Mouse (Mus musculus) MEL (cell line): Measurements from ENCODE around the gene Gm49396. TPM values are rescaled to one million over a fixed set of nuclear protein-coding genes. Genes with fewer than 3 reads are reported as not detected.

Experiments
- DNase-seq: peaks from one replicate; pipeline ENCODE4 v3.0.0; 2011; ENCODE audit warnings: low read depth, low spot score
- H3K27ac ChIP-seq: 2 replicates; pipeline ENCODE4 v1.5.1; 2012; ENCODE audit warnings: low read depth, mild to moderate bottlenecking, control low read depth, low read length, moderate library complexity; ENCODE audit not compliant: control insufficient read depth
- H3K27me3 ChIP-seq, 2 experiments: fragments of 150-350 bp in 1 of 2; sonication (generic) in 1 of 2; 2 replicates each; pipeline ENCODE4 v1.6.1; 2012; ENCODE audit warnings: low read length in 2 of 2, mild to moderate bottlenecking in 2 of 2, improper control_type of control experiment in 1 of 2, moderate library complexity in 1 of 2; ENCODE audit not compliant: insufficient read depth in 2 of 2, control insufficient read depth in 1 of 2
- H3K36me3 ChIP-seq, 2 experiments: 2 replicates each; pipeline ENCODE4 v1.6.1; 2012 to 2014; ENCODE audit warnings: low read length in 2 of 2, improper control_type of control experiment in 1 of 2, inconsistent platforms in 1 of 2, mild to moderate bottlenecking in 1 of 2; ENCODE audit not compliant: insufficient read depth in 2 of 2, control insufficient read depth in 1 of 2
- H3K4me1 ChIP-seq, 2 experiments: fragments of 150-350 bp in 1 of 2; sonication (generic) in 1 of 2; 2 replicates each; pipeline ENCODE4 v1.6.1; 2012; ENCODE audit warnings: low read length in 2 of 2, improper control_type of control experiment in 1 of 2, mild to moderate bottlenecking in 1 of 2; ENCODE audit not compliant: insufficient read depth in 2 of 2, control insufficient read depth in 1 of 2
- H3K4me3 ChIP-seq, 2 experiments: fragments of 150-350 bp in 1 of 2; sonication (generic) in 1 of 2; 2 replicates each; pipeline ENCODE4 v1.5.1; 2012; ENCODE audit warnings: low read depth in 2 of 2, low read length in 2 of 2, mild to moderate bottlenecking in 2 of 2, moderate library complexity in 2 of 2, control low read depth in 1 of 2, improper control_type of control experiment in 1 of 2; ENCODE audit not compliant: control insufficient read depth in 1 of 2, insufficient read depth in 1 of 2
- H3K79me2 ChIP-seq: 2 replicates; pipeline ENCODE4 v1.6.1; 2012; ENCODE audit warnings: mild to moderate bottlenecking, low read length, moderate library complexity; ENCODE audit not compliant: control insufficient read depth, poor library complexity, insufficient read depth
- H3K9ac ChIP-seq: 2 replicates; pipeline ENCODE4 v1.6.1; 2012; ENCODE audit warnings: low read depth, mild to moderate bottlenecking, control low read depth, low read length, moderate library complexity; ENCODE audit not compliant: control insufficient read depth, poor library complexity, severe bottlenecking
- H3K9me3 ChIP-seq: fragments of 150-350 bp; sonication (generic); replicated peaks from 2 replicates; pipeline ENCODE4 v1.6.1; 2012; ENCODE audit warnings: mild to moderate bottlenecking, low read length, improper control_type of control experiment, moderate library complexity; ENCODE audit not compliant: insufficient read depth
- BHLHE40 ChIP-seq: IDR thresholded peaks from 2 replicates; pipeline ENCODE4 v1.6.1; 2012; ENCODE audit warnings: low read depth, mild to moderate bottlenecking, inconsistent platforms, low read length, improper control_type of control experiment, borderline replicate concordance
- CHD1 ChIP-seq: IDR thresholded peaks from 2 replicates; pipeline ENCODE4 v1.6.1; 2012; ENCODE audit warnings: low read depth, mild to moderate bottlenecking, inconsistent platforms, low read length, improper control_type of control experiment
- CHD2 ChIP-seq: IDR thresholded peaks from 2 replicates; pipeline ENCODE4 v1.6.1; 2011; ENCODE audit warnings: low read length, improper control_type of control experiment
- CTCF ChIP-seq, 3 experiments: IDR thresholded peaks in 2 of 3; conservative IDR thresholded peaks in 1 of 3; 2 replicates each; pipeline ENCODE4 v1.5.1; 2011 to 2012; ENCODE audit warnings: low read length in 3 of 3, low read depth in 2 of 3, mild to moderate bottlenecking in 2 of 3, improper control_type of control experiment in 1 of 3, inconsistent platforms in 1 of 3, mixed read lengths in 1 of 3, moderate library complexity in 1 of 3; ENCODE audit not compliant: control insufficient read depth in 1 of 3, insufficient read depth in 1 of 3, poor library complexity in 1 of 3, severe bottlenecking in 1 of 3
- ELF1 ChIP-seq: IDR thresholded peaks from 2 replicates; pipeline ENCODE4 v1.6.1; 2014; ENCODE audit warnings: low read depth, mild to moderate bottlenecking, inconsistent platforms, low read length, improper control_type of control experiment, moderate library complexity
- EP300 ChIP-seq, 2 experiments: IDR thresholded peaks; 2 replicates each; pipeline ENCODE4 v1.6.1; 2011; ENCODE audit warnings: improper control_type of control experiment in 2 of 2, low read length in 2 of 2, low read depth in 1 of 2, mild to moderate bottlenecking in 1 of 2
- ETS1 ChIP-seq: IDR thresholded peaks from 2 replicates; pipeline ENCODE4 v1.6.1; 2012; ENCODE audit warnings: low read depth, mild to moderate bottlenecking, inconsistent platforms, low read length, improper control_type of control experiment, moderate library complexity
- GATA1 ChIP-seq: IDR thresholded peaks from 2 replicates; pipeline ENCODE4 v1.6.1; 2011; ENCODE audit warnings: low read depth, low read length, improper control_type of control experiment
- HCFC1 ChIP-seq: IDR thresholded peaks from 2 replicates; pipeline ENCODE4 v1.6.1; 2012; ENCODE audit warnings: low read depth, mild to moderate bottlenecking, inconsistent platforms, low read length, improper control_type of control experiment, moderate library complexity
- JUND ChIP-seq: IDR thresholded peaks from 2 replicates; pipeline ENCODE4 v1.6.1; 2011; ENCODE audit warnings: low read depth, mild to moderate bottlenecking, improper control_type of control experiment, low read length
- KAT2A ChIP-seq: conservative IDR thresholded peaks from 2 replicates; pipeline ENCODE4 v1.6.1; 2012; ENCODE audit warnings: low read depth, low read length, improper control_type of control experiment, inconsistent platforms
- MEF2A ChIP-seq: IDR thresholded peaks from 2 replicates; pipeline ENCODE4 v1.6.1; 2014; ENCODE audit warnings: low read depth, mild to moderate bottlenecking, inconsistent platforms, low read length, improper control_type of control experiment; ENCODE audit not compliant: poor library complexity, insufficient replicate concordance, severe bottlenecking; ENCODE audit errors: extremely low read depth
- MYC ChIP-seq: IDR thresholded peaks from 2 replicates; pipeline ENCODE4 v1.6.1; 2011; ENCODE audit warnings: low read depth, mild to moderate bottlenecking, low read length, improper control_type of control experiment, moderate library complexity
- NELFE ChIP-seq: IDR thresholded peaks from 2 replicates; pipeline ENCODE4 v1.6.1; 2011; ENCODE audit warnings: low read depth, low read length, improper control_type of control experiment
- NRF1 ChIP-seq: IDR thresholded peaks from 2 replicates; pipeline ENCODE4 v1.6.1; 2014; ENCODE audit warnings: low read depth, mild to moderate bottlenecking, inconsistent platforms, low read length, improper control_type of control experiment, moderate library complexity; ENCODE audit not compliant: poor library complexity, insufficient read depth, severe bottlenecking
- POLR2A ChIP-seq, 2 experiments: IDR thresholded peaks; 2 replicates each; pipeline ENCODE4 v1.6.1; 2011 to 2012; ENCODE audit warnings: low read length in 2 of 2, mild to moderate bottlenecking in 2 of 2, control low read depth in 1 of 2, improper control_type of control experiment in 1 of 2, low read depth in 1 of 2, moderate library complexity in 1 of 2; ENCODE audit not compliant: control insufficient read depth in 1 of 2, insufficient read depth in 1 of 2, poor library complexity in 1 of 2
- POLR2AphosphoS5 ChIP-seq: IDR thresholded peaks from 2 replicates; pipeline ENCODE4 v1.6.1; 2012; ENCODE audit warnings: low read depth, borderline replicate concordance, mild to moderate bottlenecking, inconsistent platforms, low read length, moderate library complexity, mixed read lengths
- RAD21 ChIP-seq: IDR thresholded peaks from 2 replicates; pipeline ENCODE4 v1.6.1; 2011; ENCODE audit warnings: mild to moderate bottlenecking, low read depth, low read length, improper control_type of control experiment
- RCOR1 ChIP-seq: IDR thresholded peaks from 2 replicates; pipeline ENCODE4 v1.6.1; 2012; ENCODE audit warnings: low read depth, mild to moderate bottlenecking, inconsistent platforms, low read length, improper control_type of control experiment
- SIN3A ChIP-seq: IDR thresholded peaks from 2 replicates; pipeline ENCODE4 v1.6.1; 2012; ENCODE audit warnings: low read length, improper control_type of control experiment, inconsistent platforms
- SMC3 ChIP-seq: IDR thresholded peaks from 2 replicates; pipeline ENCODE4 v1.6.1; 2011; ENCODE audit warnings: low read depth, low read length, improper control_type of control experiment
- TAL1 ChIP-seq: IDR thresholded peaks from 2 replicates; pipeline ENCODE4 v1.6.1; 2012; ENCODE audit warnings: mild to moderate bottlenecking, inconsistent platforms, low read length, moderate library complexity, mixed read lengths
- TBP ChIP-seq: IDR thresholded peaks from 2 replicates; pipeline ENCODE4 v1.8.0; 2011; ENCODE audit warnings: low read depth, low read length, improper control_type of control experiment
- TCF12 ChIP-seq: IDR thresholded peaks from 2 replicates; pipeline ENCODE4 v1.6.1; 2014; ENCODE audit warnings: low read depth, mild to moderate bottlenecking, inconsistent platforms, low read length, improper control_type of control experiment, moderate library complexity
- USF1 ChIP-seq: IDR thresholded peaks from 2 replicates; pipeline ENCODE4 v1.6.1; 2014; ENCODE audit warnings: low read depth, mild to moderate bottlenecking, inconsistent platforms, low read length, improper control_type of control experiment, moderate library complexity
- USF2 ChIP-seq, 2 experiments: IDR thresholded peaks; 2 replicates each; pipeline ENCODE4 v1.6.1; 2011 to 2012; ENCODE audit warnings: improper control_type of control experiment in 2 of 2, low read length in 2 of 2, borderline replicate concordance in 1 of 2, inconsistent platforms in 1 of 2, low read depth in 1 of 2, mild to moderate bottlenecking in 1 of 2; ENCODE audit not compliant: insufficient read depth in 1 of 2
- ZC3H11A ChIP-seq: IDR thresholded peaks from 2 replicates; pipeline ENCODE4 v1.6.1; 2012; ENCODE audit warnings: low read depth, mild to moderate bottlenecking, inconsistent platforms, low read length, improper control_type of control experiment
- ZKSCAN1 ChIP-seq: IDR thresholded peaks from 2 replicates; pipeline ENCODE4 v1.6.1; 2012; ENCODE audit warnings: low read depth, mild to moderate bottlenecking, inconsistent platforms, low read length, improper control_type of control experiment, moderate library complexity
- ZMIZ1 ChIP-seq: IDR thresholded peaks from 2 replicates; pipeline ENCODE4 v1.6.1; 2012; ENCODE audit warnings: low read depth, mild to moderate bottlenecking, inconsistent platforms, low read length, improper control_type of control experiment, moderate library complexity
- ZNF384 ChIP-seq: IDR thresholded peaks from 2 replicates; pipeline ENCODE4 v1.6.1; 2012; ENCODE audit warnings: low read depth, mild to moderate bottlenecking, inconsistent platforms, low read length, improper control_type of control experiment
- polyA plus RNA-seq, 2 experiments: library from polyadenylated mRNA; stranded (reverse) in 1 of 2; unstranded in 1 of 2; fragments of >175 nt in 1 of 2; fragments of >200 nt in 1 of 2; gene quantifications; 2 replicates each; pipeline versions ENCODE4 v1.2.1 to v1.2.4; 2012; ENCODE audit warnings: low replicate concordance in 2 of 2, low read depth in 1 of 2; ENCODE audit not compliant: insufficient read length in 2 of 2, insufficient read depth in 1 of 2, missing spikeins in 1 of 2
- total RNA-seq: library from RNA; depleted of rRNA; stranded (reverse); fragments of 300-350 nt; gene quantifications from 2 replicates; pipeline ENCODE4 v1.2.3, GENCODE M21; 2012

The Gm49396 gene
- total and polyA plus RNA-seq, 3 experiments = 1.9 to 4.2 TPM; not detected in 1

GRCm38 (mm10) chr7:30551445-30552101 is 11.6 kb upstream of the Gm49396 start (continued):
- TF ChIP-seq TBP (peak; percentile 87), ZKSCAN1 (no peak), CTCF (IDR thresholded peaks at IDR 0.05 in 2 of 3, conservative IDR thresholded peaks at IDR 0.05 in 1 of 3; ENCODE audit: control insufficient read depth in 1 of 3, insufficient read depth in 1 of 3, low read depth in 2 of 3, low read length in 3 of 3, poor library complexity in 1 of 3, severe bottlenecking in 1 of 3) (peak in 2 of 3 experiments; percentile 25 to 45; a peak in 4 of 6 replicates)
- TF ChIP-seq, all 39 proteins: peak for 14

GRCm38 (mm10) chr7:30552102-30553020 is 10.8 kb upstream of the Gm49396 start, which contains the start of the genes Hspb6 and Proser3:
Hspb6 (plus strand) TSS chr7:30552178.
Proser3 (minus strand) TSS chr7:30552299.
- Histone ChIP-seq H3K4me1 (peaks cover 0 to 5% of the 10 kb centered on the region in 2 experiments; a peak in 1 of 4 replicates), H3K9me3 (no peaks in the 10 kb centered on the region), H3K4me3 (peak within 1 kb of the TSS; percentile 71 to 78), H3K27ac (peak within 1 kb of the TSS; percentile 93), H3K36me3 (peaks cover 0 to 5% of the 10 kb centered on the region in 2 experiments; a peak in 2 of 4 replicates), H3K79me2 (peaks cover 2% of the 10 kb centered on the region; the same call in 1 of the 2 replicates), H3K27me3 (no peaks in the 10 kb centered on the region), H3K9ac (peak within 1 kb of the TSS; percentile 84)
- DNase-seq = peak; percentile 99
- TF ChIP-seq ZNF384 = no peak
- peak; percentile 59 to 99 for TF ChIP-seq POLR2A (IDR thresholded peaks at IDR 0.05; ENCODE audit: control insufficient read depth in 1 of 2, insufficient read depth in 1 of 2, low read depth in 1 of 2, low read length in 2 of 2, poor library complexity in 1 of 2)
- peak; percentile 28; the same call in 1 of the 2 replicates for TF ChIP-seq CHD2
- no peak for TF ChIP-seq RAD21
- peak; percentile 27; the same call in 1 of the 2 replicates for TF ChIP-seq ETS1
- TF ChIP-seq NELFE = peak; percentile 99
- no peak for TF ChIP-seq NRF1
- no peak for TF ChIP-seq MEF2A
- TF ChIP-seq CHD1 = no peak
- TF ChIP-seq ZC3H11A = no peak
- no peak; a peak in 1 of 4 replicates for TF ChIP-seq EP300 (IDR thresholded peaks at IDR 0.05; ENCODE audit: low read depth in 1 of 2, low read length in 2 of 2)
- peak; percentile 54 for TF ChIP-seq SIN3A
- no peak for TF ChIP-seq MYC
- no peak for TF ChIP-seq USF2 (IDR thresholded peaks at IDR 0.05; ENCODE audit: borderline replicate concordance in 1 of 2, insufficient read depth in 1 of 2, low read depth in 1 of 2, low read length in 2 of 2)
- TF ChIP-seq JUND = no peak
- TF ChIP-seq RCOR1 = no peak
- no peak for TF ChIP-seq CTCF (IDR thresholded peaks at IDR 0.05 in 2 of 3, conservative IDR thresholded peaks at IDR 0.05 in 1 of 3; ENCODE audit: control insufficient read depth in 1 of 3, insufficient read depth in 1 of 3, low read depth in 2 of 3, low read length in 3 of 3, poor library complexity in 1 of 3, severe bottlenecking in 1 of 3)
- TF ChIP-seq TAL1 = no peak
- TF ChIP-seq KAT2A = no peak
- peak; percentile 99 for TF ChIP-seq ZMIZ1
- TF ChIP-seq GATA1 = no peak
- TF ChIP-seq POLR2AphosphoS5 = peak; percentile 92; the same call in 1 of the 2 replicates
- peak; percentile 64 for TF ChIP-seq HCFC1
- TF ChIP-seq ZKSCAN1 = no peak
- no peak for TF ChIP-seq USF1
- TF ChIP-seq SMC3 = no peak
- TF ChIP-seq TCF12 = peak; percentile 40
- TF ChIP-seq ELF1 = peak; percentile 15; the same call in 1 of the 2 replicates
- no peak for TF ChIP-seq BHLHE40
